Mouse (Mus musculus) gastrocnemius, postnatal 14 days (tissue): ENCODE data around the gene Nudcd2. TPM values are rescaled to one million over a fixed set of nuclear protein-coding genes. Genes with fewer than 3 reads are reported as not detected.
"Not testable (repeated sequence)": the region's sequence is repeated elsewhere in the genome, so short reads cannot be mapped to it uniquely, and the experiment has no call there.

ENCODE experiments used
- DNase-seq: peaks from one replicate; pipeline ENCODE4 v3.0.0; 2021; ENCODE audit warnings: mixed read lengths
- intact Hi-C: fragments of 180-260 bp; cut with DNase I; formaldehyde crosslinking; loops from one replicate; pipeline ENCODE4 v1.15.1; 2025; ENCODE audit warnings: low total_unique reads
- long read RNA-seq, 2 experiments: library from polyadenylated mRNA; stranded (forward); transcript quantifications; one replicate each; pipeline ENCODE4 v2.0.0; 2021
- total RNA-seq, 2 experiments: library from RNA; stranded (reverse); gene quantifications; 2 replicates each; pipeline ENCODE4 v1.2.3; 2021

Nudcd2 gene
- 10 to 100 TPM; 14.3 to 20.1 TPM for total RNA-seq
- long read RNA-seq, experiment 1, transcript Nudcd2-201 (4 exons, 1,577 nt): major isoform, 18 of 21 reads
- long read RNA-seq, experiment 1, partial matches to known transcripts: 0 of 21 reads
- long read RNA-seq, experiment 1, other reads (novel, unspliced or antisense): 2 of 21 reads
- long read RNA-seq, experiment 2, transcript Nudcd2-201 (4 exons, 1,577 nt): major isoform, 15 of 18 reads
- long read RNA-seq, experiment 2, partial matches to known transcripts: 0 of 18 reads
- long read RNA-seq, experiment 2, other reads (novel, unspliced or antisense): 2 of 18 reads

DNA sequence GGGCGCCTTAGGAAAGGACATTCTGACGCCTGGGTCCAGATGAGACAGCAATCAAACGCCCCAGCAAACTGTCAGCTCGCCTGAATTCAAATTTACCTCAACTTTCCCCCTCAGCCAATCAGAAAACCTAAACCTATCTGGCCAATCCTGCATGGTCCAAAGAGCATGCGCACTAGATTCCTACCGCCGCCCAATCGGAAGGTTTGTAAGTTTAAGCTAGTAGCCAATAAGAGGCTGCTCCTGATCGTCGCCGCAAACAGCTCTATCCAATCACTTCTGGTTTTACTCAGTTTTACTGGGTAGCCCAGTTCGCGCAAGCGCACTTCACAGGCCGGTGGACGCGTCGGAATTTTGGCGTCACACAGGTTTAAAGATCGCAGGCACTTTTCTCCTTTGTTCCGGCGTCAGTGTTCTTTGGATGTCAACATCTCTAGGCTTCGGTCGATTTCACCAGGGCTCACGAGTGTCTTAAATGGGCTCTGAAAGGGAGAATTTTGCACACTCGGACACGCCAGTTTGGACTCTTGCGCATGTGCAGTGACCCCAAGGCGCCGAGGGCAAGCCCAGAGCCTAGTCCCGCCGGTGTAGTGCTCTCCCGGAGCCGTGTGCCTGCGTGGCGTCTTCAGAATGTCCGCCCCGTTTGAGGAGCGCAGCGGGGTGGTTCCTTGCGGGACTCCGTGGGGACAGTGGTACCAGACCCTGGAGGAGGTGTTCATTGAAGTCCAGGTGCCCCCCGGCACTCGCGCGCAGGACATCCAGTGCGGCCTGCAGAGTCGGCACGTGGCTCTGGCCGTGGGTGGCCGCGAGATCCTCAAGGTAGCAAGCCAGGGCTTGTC, at the start of gene Nudcd2, which contains the start of gene Hmmr:
Gene Nudcd2 (plus strand): TSS at position 329 of the 836 bp plus-strand sequence.
Gene Hmmr (minus strand): TSS at position 84 of the 836 bp plus-strand sequence.
- peak; percentile 90 for DNase-seq

DNA sequence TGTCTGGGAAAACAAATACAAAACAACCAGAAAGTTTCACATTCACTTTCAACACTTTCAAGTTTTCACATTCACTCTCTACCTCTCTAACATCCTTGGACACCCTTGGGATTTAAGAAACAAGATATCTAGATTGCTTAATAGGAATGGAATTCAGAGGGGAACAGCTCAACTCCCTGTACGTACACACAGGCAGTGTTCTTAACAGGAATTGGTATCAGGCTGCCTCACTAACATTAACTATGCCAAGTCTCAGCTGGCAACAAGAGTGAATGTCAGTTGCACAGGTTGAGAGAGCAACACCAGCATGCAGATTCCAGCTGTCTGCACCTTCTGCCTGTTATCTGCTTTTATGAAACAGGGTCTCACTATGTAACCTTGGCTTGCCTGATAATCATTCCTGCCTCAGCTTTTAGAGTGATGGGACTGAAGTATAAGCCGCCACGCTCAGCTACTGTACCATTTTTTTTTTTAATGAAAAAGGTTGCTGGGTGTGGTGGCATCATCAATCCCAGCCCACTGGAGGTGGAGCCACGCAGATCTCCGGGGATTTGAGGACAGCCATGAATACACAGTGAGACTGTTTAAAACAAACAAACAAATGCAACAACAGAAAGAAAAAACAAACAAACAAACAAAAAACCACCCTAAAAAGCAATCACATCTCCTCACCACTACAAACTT, 42.9 kb upstream of the Nudcd2 start:
- intact Hi-C loops: loop anchor here (10.0 kb wide), 1 partner anchor 64 kb away; the partner anchor contains the start of gene Ccng1
- DNase-seq: no peak

More for the DNA sequence above, at the start of gene Nudcd2, which contains the start of gene Hmmr:
- intact Hi-C loops: no loop called here

DNA sequence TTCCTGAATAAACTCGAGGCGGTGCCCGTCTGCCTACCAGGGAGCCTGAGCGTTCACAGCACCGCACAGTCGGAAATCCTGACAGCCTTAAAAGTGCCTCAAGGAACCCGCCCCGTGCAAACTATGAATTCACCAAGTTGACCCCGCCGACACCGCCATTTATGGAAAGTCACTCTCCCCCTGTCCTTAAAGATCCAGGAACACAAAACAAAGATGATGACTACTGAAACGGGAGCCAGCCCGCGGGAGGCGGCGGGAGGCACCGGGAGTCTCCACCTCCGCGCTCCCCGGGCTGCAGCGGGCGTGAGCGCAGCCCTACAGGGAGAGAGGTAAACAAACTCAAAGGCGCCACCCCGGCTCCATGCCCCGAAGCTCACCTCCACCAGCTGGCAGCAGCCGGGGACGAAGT, 41.4 kb upstream of the Nudcd2 start:
- DNase-seq: peak; percentile 27
- intact Hi-C loops: loop anchor here (10.0 kb wide), 1 partner anchor 63 kb away; the partner anchor contains the start of gene Ccng1

DNA sequence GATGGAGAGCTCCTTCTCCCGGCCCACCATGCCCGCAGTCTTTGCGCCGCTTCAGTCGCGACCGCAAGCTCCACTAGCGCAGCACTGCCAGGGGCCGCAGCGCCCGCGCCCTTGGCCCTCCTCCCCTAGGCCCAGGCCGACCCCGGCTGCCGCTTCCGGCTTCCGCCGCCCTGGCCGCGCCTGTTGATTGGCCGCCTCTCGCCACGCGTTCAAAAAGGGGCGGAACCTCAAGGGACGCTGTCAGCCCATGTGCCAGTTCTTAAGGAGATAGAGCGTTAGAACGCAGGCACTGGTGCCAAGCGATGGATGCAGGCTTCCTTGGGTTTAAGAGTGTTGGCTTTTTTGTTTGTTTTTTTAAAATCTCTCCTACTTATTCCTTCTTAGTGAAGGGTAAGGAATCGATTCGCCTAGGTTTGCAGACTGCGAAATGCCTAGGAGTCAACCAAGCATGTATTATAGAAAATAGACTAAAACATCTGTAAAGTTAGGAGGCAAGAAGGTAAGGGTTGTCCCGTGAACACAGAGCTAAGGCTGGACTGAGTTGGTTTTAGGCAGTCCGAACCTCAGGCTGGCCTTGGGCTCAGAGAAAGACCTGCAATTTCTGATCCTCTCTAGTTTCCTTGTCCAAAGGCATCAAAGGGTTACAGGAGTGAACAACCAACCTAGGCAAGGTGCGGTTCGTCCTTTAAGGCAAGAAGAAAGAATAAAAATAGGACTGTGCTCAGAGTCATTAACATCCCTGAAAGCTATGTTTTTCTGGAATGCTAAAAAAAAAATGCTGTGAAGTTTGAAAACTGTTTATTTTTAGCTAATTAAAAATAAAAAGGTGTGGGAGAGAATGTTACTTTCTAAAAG, 40.7 kb upstream of the Nudcd2 start:
- intact Hi-C loops: loop anchor here (10.0 kb wide), 1 partner anchor 62 kb away; the partner anchor contains the start of gene Ccng1
- peak; percentile 95 for DNase-seq

DNA sequence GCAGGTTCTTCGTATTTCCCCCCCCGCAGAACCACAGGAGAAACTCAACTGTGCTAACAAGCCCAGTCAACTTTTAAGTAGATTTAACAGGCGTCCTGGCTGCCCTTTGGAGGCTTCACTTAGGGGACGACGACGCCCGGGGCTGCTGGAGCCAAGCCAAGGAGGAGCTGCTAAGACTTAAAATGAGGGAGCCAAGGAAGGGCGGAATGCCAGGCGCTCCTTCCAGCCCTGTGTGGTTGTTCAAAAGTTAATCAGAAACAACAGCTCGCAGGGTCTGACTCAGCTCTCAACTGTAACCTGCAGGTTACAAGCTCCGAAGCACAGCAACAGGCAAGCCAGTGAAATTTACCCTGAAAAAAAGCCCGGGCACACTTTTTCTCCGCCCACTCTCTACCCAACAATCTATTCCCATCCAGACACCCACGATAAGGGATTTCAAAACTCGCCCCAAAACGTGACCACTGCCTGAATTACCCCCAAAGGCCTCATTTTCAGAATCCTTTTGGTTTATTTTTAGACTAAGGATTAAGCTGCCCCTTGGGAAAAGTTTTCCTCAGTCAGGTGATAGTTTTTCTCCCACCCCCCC, 40.0 kb upstream of the Nudcd2 start:
- DNase-seq: peak; percentile 79
- intact Hi-C loops: loop anchor here (10.0 kb wide), 1 partner anchor 61 kb away; the partner anchor contains the start of gene Ccng1

DNA sequence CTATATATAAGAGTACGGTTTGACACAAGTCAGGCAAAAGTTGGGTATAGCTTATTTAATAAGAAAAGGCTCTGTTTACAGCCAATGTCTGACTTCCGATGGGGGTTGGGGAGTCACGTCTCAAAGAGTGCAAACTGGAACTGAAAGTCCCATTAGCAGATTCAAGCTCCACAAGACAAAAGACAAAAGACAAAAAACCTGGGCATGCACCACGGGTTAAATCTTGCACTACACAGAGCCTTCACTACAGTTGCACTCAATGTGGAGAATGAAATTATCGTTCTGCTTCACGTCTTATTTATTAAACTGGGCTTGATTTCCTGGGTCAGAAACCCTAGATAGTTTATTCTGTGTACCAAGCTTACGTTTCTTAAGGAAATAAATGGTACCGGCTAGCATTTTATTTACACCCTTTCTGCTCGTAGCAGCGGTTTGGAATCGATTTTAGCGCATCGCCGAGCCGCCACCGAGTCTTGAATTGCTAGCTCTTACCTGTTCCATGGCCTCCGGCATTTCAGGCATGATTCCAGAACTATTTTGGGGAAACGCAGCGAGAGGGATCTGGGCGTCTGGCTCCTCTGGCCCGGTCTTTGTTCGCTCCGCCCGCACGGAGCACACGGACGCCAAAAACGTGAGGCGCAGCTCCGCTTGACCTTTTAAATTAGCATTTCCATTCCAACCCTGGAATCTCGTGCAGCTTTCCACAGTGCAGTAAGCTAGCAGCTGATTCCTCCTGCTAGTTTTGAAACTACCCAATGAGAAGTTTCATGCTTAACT, 39.0 kb upstream of the Nudcd2 start:
- peak; percentile 61 for DNase-seq
- intact Hi-C loops: loop anchor here (10.0 kb wide), 1 partner anchor 60 kb away; the partner anchor contains the start of gene Ccng1

DNA sequence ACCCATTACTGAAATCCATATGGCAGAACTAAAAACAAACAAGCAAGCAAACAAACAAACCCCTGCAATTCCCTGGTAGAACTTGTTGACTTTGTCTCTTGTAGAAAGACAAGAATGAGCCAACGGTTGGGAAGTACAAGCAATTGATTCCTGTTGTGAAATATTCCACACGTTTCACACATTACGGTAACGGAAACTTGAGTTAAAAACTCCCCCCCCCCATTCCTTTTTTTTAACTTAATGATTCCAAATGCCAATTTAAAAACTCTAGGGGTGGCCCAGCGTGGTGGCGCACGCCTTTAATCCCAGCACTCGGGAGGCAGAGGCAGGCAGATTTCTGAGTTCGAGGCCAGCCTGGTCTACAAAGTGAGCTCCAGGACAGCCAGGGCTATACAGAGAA, 38.4 kb upstream of the Nudcd2 start, which contains the start of gene Mat2b:
Gene Mat2b (minus strand): TSS at position 101 of the 400 bp plus-strand sequence.
- DNase-seq: no peak
- intact Hi-C loops: loop anchor here (10.0 kb wide), 1 partner anchor 60 kb away; the partner anchor contains the start of gene Ccng1

DNA sequence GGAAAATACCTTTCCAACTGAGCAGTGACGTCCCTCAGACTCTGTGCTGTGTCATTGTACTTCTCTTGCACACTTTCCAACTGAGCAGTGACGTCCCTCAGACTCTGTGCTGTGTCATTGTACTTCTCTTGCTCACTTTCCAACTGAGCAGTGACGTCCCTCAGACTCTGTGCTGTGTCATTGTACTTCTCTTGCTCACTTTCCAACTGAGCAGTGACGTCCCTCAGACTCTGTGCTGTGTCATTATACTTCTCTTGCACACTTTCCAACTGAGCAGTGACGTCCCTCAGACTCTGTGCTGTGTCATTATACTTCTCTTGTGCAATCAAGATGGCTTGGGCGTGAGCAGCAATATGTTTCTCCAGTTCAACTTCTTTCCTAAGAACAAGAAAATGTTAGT, 23.6 kb upstream of the Nudcd2 start:
- intact Hi-C loops, DNase-seq: not testable (repeated sequence)

DNA sequence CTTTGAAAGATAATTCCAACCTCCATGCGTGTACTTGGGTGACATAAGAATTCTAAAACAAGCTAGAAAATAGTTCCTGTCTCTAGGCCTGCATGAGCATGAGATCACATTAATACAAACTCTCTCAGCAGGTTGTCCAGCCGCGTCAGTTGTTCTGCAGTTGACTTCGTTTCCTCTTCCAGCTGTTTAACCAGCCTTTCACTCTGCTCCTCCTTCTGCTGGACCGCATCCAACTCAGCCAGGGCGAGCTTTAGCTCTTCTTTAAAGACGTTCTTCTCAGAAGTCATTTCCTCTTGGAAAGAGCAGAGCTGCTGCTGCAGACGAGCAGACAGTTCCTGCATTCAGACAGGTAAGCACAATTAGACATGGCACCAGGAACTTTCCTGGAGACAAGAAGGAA, 19.6 kb upstream of the Nudcd2 start:
- intact Hi-C loops: no loop called here
- DNase-seq: no peak

DNA sequence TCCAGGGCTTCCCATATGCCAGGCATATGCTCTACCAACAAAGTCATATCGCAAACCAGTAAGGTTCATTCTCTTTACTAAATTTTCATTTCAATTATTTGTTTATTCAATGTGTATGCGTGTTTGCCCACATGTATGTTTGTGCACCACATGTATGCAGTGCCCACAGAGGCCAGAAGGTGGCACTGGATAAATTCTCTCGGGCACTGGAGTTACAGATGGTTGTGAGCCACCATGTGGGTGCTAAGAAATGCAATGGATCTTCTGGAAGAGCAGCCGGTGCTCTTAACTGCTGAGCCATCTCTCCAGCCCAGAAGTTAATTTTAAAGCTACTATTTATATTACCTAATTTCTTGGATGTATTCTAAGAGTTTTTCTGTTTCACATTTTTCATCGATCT, 17.9 kb upstream of the Nudcd2 start:
- intact Hi-C loops: no loop called here
- no peak for DNase-seq

DNA sequence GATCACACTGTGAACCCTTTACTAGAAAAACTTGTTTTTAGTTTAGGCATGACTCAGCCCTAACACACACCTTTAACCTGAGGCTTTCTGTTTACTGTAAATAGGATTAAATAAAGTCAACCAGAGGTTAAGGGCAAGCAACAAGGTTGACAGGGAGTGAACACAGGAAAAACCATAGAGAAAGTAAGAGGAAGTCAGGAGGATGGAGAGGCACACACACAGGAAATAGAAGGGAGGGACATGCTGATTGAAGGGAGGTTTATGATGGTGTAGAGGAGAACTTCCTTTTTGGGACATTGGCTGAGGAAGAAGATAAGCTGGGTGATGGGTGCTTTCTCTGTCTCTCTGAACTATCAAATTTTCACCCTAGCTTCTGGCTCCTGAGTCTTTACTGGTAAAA, 15.1 kb upstream of the Nudcd2 start:
- intact Hi-C loops: no loop called here

DNA sequence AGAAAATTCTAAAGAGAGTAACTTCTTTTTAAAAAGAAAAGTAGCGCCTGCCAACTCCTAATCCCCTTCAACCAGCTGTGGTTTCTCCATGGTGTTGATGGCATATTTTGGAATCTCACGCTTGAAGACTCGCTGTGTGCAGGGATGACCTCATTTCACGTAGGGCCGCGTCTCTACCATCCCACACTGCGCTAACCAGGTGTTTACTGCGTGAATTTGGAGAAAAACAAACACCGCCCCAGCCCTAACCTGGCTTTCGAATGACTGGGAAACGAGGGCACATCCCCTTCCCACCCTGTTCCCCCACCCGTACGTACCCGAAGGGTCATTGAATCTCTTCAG, 499 bp upstream of the Nudcd2 start:
- intact Hi-C loops: no loop called here
- no peak for DNase-seq

More for the DNA sequence above, 15.1 kb upstream of the Nudcd2 start:
- DNase-seq: no peak

DNA sequence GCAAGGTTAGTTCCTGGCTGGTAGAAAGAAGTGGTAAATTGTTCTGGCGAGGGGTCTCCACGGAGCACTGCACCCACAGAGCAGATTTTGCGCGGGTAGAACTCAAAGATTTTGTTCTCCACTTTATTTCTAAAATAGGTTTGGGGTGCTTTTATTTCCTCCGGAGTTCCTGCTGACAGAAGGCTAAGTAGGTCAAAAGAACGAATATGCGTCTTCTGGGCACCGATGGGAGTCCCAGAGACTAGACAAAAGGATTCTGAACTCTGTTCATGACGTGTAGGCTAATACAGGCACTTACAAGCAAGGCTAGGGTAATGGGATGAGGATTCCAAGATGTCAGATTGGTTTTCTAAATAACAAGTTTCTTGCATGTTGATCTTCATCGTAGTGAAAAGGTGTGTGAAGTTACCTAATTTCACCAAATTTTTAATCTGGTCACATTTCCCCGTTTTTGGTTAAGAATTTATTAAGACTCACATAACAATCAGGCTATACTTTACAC, 835 bp downstream of the Nudcd2 start:
- intact Hi-C loops: no loop called here
- DNase-seq: no peak

DNA sequence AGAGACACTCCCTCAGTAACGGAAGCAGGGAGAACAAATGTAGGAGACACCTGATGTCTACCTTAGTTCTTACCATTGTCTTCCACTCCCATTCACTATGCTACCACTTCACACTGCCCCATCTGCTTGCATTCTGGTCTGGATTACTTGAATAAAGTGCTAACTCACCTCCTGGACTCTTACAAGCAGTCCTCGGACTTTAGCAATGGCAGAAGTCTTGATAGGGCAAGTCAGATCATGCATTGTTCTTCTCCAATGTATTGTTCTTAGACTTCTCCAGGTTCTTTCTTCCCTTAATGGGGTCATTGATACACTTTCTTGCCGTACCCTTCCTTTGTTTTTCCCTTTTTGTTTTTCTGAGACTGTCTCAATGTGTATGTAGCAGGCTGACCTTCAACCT, 3.9 kb downstream of the Nudcd2 start:
- no peak for DNase-seq
- intact Hi-C loops: no loop called here

DNA sequence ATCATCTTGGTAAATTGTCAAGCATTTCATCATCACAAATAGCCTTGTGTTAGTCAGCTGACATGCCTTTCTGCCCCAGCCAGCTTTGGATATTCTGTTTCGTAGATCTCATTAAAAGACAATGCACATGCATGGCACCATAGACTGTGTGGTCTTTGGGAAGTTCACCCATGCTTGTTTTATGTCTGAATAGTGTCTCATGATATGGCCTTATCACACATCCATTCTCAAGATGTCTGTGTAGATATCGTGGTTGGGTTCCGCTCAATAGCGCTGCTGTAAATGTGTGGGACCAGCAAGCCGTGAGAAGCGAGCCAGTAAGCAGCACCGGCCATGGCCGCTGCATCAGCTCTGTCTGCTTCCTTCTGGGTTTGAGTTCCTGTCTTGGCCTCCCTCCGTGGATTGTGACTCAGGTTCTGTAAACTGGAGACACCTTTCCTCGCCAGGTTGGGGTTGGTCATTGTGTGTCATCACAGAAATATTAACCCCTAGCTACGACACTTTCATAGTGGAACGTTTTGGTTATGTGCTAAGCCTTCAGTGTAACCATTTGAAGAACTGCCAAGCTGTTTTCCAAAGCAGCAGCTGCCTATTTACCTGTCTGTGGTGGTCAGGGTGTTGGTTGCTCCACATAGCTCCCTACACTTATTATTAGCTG, 8.3 kb downstream of the Nudcd2 start:
- intact Hi-C loops: no loop called here
- DNase-seq: no peak

DNA sequence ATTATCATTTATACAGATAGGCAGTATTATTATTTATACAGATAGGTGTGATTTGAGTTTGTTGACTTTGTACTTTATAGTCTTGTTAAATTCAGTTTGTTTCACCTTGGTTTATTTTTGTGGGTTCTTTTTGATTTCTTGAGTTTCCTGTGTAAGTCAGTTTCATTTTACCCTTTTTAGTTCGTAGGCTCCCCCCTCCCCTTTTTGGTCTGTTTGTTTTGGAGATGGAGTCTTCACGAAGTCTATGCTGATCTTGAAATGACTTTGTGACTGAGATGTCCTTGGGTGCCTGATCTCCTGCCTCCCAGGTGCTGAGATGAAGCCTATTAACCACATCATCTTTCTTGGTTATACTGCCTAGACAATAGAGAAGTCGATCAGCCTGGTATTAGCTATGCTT, 10.9 kb downstream of the Nudcd2 start:
- intact Hi-C loops: no loop called here
- DNase-seq: no peak

DNA sequence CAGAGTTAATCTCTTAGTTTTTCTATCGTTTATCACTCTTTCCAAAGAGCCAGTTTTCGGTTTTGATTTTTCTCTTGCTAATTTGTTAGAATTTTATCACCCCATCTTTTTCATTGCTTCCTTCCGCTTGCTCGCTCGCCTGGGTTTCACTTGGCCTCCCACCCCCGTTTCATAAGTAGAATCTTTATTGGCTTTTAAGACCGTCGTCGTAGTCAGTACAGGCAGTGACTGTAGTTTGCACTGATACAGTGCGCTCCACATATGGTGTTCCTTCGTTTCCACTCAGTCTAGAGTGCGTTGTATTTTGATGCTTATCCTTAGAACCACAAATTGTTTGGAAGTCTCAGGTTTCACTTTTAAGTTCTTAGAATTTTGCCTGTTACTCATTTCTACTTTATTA, 12.9 kb downstream of the Nudcd2 start:
- intact Hi-C loops: no loop called here

More for the DNA sequence above, 12.9 kb downstream of the Nudcd2 start:
- DNase-seq: no peak
